Mouse (Mus musculus): Measurements from ENCODE around the gene Cyba.
A peak's percentile ranks its signal among the peaks of the same experiment; 100 is the strongest.

Cyba gene

DNA sequence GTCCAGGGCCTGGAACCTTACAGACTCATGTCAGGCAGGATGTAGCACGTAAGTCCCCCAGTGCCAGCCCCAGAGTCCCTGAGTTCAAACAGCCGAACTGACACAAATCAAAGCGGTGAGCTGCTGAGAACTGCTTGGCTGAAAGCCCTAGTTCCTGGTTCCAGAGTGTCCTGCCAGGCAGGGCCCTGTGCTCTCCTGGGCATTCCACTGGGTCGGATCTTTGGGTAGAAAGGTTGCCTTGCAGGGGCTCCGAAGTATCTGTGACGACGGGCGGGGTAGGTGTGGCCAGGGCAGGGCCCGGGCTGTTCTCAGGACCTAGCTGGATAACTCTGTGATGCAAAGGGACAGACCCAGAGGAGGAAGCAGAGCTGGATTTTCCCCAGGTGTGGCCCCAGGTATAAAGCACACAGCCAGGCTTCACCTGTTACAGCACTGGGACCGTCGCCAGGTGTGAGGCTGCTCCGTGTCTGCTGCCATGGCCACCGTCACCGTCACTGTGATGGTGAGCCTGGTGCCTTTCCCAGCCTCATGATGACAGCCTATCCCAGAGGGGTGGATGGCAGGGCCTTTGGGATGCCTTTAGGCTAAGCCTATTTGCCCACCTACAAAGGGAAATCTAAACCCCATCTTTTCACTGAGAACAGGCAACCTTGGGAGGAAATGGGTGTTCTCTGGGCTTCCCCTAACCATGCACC lies 11.2 kb downstream of the Cyba start, which contains the start of gene Il17c:
Il17c (plus strand) TSS at position 645 of the 695 bp plus-strand sequence.
- DNase-seq: peak; percentile 35 to 57

DNA sequence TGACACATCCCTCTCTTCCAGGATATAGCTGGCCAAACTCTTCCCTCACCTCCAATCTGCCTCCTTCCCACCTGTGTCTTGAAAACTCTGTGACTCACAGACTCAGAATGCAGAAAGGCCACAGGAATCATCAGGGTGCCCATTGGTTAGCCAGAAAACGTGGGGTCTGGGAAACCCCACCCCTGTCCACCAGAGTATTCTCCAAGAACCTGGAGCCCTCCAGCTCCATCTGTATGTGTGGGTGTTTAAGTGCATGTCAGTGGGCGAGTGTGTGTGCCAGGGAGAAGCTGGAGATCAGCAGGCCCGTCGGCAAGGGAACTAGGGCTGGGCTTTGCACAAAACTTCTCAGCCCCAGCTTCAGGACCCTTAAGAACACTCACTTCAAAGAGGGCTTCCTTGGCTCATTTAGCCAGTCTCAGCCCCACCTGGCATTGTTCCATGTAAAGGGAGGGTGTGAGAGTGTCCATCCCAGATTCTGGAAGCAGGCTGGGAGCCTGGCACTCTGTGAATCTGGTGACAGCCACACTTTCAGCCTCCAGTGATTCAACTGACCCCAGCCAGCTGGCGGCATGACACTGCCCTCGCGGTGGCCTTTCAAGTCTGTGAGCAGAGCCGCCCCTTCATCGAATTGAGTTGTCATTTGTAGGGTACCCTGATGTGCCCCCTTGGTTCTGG lies 12.7 kb downstream of the Cyba start:
- DNase-seq: no peak

DNA sequence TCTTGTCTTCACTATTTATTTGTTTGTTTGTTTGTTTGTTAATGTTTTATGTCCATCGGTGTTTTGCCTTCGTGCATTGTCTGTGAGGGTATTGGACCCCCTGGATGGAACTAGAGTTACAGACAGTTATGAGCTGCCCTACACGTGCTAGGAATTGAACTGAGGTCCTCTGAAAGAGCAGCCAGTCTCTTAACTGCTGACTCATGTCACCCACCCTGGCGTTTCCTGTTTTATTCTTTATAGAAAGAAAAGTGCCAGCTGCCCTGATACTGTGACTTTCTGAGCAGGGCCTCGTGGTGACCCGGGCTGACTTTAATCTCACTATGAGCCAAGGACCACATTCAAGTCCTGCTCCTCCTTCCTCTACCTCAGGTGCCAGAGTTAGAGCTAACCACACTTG lies 17.2 kb downstream of the Cyba start:
- no peak for DNase-seq

DNA sequence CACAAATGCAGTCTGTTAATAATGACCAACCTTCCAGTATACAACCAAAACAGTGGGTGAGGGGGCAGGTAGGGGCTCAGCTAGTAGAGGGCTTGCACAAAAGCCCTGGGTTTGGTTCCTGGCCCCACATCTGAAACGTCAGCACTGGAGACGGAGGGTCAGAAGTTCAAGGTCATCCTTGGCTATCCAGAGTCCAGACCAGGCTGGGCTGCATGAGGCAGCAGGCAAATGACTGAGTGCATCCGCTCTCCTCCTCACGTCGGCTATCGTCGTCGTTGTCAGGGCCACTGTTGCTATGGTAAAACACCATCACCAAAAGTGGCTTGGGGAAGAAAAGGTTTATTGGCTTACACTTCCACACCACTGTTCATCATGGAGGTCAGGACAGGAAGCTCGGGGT lies 18.4 kb downstream of the Cyba start:
- DNase-seq: no peak

DNA sequence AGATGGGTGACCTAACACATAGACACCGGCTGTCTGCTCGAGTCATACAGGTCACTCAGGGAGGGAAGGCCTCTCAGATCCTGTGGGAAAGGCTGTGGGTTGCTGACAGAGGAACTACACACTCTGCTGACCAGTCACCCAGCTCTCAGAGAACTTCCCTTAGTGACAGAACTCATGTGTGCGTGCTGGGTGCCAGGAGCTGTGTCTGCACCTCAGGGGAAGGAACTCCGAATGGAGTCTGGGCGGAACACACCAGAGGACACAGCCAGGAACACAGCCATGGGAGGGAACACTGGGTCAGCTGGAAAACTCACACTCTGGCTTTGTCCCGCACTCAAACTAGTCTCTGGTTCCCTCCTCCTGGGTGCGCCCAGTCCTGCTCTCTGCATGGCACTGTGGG lies 25.1 kb downstream of the Cyba start:
- DNase-seq: no peak

DNA sequence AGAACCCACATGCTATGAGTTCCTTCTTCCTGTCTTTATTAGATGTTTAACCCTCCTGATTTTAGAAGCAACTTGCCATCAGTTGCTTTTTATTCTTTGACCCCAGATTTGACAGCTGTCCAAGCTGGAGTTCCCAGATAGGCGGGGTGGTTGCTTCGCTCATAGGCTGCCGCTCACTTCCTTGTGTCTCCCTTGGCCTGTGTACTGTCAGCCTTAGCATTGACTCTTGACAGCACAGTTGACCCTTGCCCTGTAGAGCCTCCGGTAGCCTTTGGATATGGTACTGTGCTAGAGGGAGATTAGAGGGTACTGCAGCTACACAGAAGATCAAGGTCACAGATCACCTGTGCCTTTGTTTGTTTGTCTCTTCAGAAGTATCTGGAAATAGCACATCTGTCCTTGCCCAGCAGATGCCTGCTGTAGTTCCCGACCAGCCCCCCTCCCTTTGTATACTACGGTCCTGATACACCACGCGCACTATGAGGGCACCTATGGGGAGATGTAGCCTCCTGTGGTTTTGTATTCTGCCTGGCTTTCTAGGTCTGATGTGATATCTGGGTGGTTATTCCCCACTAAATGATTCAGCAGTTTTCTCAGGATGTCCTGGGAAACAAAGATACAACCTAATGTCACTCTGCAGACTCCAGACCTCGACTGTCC lies 27.5 kb downstream of the Cyba start:
- DNase-seq: peak; percentile 73 to 83

DNA sequence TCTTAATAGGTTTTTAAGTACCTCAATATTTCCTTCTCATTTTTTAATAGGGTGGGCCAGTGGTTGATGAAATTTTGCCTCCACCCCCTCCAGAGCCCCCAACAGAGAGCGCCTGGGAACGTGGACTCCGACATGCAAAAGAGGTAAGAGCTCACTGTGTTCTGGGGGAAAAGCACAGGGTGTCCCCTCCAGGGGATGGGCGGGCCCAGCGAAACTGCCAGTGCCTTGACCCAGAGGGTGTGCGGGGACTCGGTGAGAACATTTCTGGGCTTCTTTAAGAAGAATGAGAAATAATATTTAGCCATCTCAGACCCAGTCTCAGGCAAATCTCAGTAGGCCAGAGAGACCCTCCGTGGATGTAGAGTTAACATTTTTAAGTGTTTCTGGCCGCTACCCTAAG lies 34.5 kb downstream of the Cyba start:
- no peak for DNase-seq

DNA sequence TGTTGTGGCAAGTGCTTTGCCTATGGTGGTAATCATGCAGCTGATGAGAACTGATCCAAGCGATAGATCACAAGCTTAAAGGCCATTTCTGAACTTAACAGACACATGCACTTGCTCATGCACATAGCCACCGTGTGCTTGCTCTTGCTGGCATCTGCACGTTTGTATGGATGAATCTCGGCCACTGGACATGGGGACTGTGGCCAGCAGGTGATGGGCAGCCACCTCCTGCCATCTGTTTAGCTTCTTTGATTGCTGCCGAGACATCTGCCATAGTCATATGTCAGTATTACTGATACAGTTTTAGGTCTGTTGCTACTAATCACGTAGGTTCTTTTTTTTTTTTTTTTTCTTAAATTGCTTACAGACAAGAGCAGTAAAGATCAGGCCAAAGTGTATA lies 37.4 kb downstream of the Cyba start:
- no peak for DNase-seq

DNA sequence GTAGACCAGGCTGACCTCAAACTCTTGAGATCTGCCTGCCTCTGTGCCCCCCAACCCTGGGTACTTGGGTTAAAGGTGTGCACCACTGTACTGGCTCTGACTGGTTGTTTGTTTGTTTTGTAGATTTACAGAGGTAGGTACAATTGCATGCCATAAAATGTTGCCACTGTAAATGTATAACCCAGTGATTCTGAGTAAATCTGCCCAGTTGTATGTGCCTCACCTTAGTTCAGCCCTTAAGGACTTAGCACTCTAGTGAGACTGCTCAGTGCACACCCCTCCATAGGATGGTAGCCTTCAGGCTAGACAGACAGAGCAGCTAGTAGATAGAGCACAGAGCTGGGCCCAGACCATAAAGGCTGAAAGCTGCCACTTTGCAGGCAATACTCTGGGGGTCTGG lies 39.0 kb downstream of the Cyba start:
- DNase-seq: no peak

DNA sequence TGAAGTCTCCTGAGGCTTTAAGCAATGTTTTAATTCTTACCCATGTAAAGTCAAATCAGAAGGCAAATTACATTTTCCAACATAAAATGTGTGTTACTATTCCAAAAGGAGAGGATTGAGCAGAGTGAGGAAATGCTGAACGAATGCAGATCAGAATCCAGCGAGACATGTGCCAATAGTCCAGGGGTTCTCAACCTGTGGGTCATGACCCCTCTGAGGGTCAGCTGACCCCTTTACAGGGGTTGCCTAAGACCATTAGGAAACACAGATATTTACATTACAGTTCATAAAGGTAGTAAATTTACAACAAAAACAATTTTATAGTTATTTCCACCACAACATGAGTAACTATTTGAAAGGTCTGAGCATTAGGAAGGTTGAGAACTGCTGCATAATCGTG lies 42.0 kb downstream of the Cyba start:
- no peak for DNase-seq

DNA sequence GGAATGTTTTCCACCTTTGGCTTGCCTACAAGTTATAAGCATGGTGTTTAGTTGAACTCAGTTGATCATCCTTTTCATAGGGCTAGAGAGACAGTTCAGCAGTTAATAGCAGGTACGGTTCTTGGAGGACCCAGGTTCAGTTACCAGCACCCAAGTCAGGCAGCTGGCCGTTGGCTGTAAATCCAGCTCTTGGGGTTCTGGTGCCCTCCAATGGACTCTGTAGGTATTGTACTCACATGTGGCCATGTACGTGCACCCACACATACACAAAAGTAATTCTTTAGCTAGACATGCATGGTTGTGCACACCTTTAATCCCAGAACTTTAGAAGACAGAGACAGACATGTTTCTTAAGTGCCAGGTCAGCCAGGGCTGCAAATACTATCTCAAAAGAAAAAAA lies 43.4 kb downstream of the Cyba start:
- peak in 1 of 2 experiments; percentile 22 for DNase-seq

DNA sequence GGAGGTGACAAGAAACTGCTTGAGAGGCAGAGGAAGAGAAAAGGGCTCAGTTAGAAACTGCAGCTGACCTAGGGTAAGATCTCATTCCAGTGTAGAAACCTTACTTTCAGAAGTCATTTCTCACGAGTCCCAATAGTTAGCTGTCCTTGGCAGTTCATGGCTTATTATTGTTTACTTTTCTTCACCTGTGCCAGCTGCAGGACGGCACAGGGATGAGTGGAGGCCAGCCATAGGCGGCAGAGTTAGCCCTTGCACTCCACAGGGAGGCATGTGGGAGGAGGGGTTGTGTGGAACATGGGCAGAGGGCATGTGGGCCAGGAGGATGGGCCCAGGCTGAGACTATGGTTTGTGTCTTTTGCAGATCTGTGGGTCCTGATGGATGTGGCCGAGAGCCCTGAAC lies 49.7 kb downstream of the Cyba start:
- DNase-seq: no peak

DNA sequence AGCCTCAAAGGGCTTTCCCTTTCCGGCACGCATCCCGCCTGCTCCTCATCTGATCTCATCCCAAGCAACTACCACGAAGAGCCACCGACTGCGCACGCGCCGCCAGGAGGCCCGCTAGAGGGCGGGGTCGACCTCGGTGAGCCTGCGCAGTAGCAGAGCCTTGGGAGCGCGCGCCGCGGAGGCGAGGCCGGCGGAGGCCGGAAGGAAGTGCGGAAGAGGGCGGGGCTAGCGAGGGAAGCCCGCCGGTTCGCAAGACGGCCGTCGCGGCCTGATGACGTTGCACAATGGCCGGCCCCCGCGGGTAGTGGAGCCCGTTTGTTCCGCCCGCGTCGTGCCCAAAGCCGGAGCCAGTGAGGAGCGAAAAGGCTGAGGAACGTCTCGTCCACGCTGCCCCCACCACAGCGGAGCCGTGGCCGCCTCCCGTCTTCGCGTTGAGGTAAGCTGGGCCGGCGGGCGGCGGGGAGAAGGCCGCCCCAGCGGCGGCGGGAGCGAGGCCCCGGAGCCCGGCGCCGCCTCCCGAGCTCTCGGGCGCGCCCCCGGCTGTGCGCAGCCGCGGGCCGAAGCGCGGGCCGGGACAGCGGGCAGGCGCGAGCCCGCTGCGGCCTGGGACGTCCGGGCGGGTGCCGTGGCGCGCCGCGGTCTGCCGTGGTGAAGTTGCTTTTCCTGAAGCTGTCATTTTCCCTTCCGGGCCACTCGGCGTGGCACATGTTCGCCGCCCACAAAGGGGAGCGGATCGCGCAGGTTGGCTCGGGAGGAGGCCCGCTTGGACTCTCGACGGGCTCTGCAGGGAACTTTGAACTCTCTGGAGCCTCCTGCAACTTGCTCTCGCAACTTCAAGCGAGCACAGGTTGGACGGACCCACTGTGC lies 56.1 kb downstream of the Cyba start, which contains the start of gene Zc3h18:
Zc3h18 (plus strand) TSS at position 245 of the 867 bp plus-strand sequence.
- DNase-seq: peak; percentile 99 to 100

DNA sequence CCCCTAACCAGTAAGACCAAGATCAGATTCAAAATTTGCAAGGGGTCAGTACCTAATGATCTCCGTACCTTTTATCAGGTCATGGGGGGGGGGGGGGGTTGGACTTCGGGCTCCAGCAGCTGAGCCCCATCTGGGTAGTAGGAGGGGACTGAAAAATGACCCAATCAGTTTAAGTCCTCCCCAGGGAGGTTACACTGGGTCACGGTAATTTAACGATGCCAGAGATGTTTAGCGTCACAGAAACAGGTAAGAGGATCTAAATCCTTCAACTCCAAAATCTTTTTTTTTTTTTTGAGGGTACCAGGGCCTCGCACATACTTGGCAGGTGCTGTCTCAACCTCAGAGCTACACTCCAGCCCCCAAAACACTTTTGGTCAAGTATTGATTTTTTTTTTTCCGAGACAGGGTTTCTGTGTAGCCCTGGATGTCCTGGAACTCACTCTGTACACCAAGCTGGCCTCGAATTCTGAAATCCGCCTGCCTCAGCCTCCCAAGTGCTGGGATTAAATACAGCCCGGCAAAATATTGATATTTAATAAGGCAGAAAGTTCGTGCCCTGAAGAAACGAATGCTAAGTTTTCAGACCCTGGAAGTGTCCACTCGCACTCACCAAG lies 56.9 kb downstream of the Cyba start:
- DNase-seq: no peak

DNA sequence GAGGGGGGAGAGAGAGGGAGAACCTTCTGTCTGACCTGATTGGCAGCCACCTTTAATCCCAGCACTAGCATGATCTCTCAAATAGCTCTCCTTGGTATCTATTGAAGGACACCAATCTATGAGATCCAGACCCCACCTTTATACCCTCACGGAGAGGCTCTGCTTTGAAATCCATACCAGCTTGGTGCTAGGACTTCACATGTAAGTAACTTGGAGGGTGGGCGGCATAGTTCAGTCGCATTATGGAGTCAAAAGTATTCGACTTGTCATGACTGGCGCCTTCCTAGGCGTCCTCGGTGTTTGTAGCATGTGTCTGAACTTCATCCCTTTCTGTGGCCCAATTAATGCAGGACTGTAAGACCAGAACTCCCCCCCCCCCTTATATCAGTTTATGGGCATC lies 57.4 kb downstream of the Cyba start:
- DNase-seq: no peak
